Mouse (Mus musculus) kidney, adult 18-20 months (tissue): ENCODE data around the gene 4932414N04Rik.
"Not testable (repeated sequence)": the region's sequence is repeated elsewhere in the genome, so short reads cannot be mapped to it uniquely, and the experiment has no call there.

ENCODE experiments used
- DNase-seq: peaks from one replicate; pipeline ENCODE4 v3.0.0; 2021

4932414N04Rik gene

GRCm38 (mm10) chr2:68656186-68656585 lies at the start of gene 4932414N04Rik:
Gene 4932414N04Rik (plus strand): TSS chr2:68656486.
- not testable (repeated sequence) for DNase-seq

DNA sequence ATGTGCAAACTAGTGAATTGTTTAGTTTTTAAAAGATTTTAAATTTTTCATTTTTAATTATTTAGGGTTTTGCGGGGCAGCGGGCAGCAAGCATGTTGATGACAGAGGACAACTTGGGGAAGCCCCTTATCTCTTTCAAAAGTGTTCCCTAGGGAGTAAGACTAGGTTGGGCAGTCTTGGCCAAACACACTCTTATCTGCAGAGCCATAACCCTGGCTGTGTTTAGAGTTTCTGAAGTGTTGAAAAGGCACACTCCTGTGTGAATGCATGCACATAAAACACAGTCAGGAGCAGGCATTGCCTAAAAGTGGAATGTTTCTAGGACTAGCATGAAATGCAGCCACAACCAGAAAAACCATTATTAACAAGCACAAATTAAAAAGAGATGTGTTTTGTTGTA lies 75.9 kb downstream of the 4932414N04Rik start:
- no peak for DNase-seq

- peak; percentile 59 for DNase-seq
Observed at GRCm38 (mm10) chr2:68739772-68740739, 83.8 kb downstream of the 4932414N04Rik start.

- DNase-seq: no peak
Observed at GRCm38 (mm10) chr2:68744599-68744998, 88.3 kb downstream of the 4932414N04Rik start.

GRCm38 (mm10) chr2:68756179-68756578 lies 99.9 kb downstream of the 4932414N04Rik start:
- DNase-seq: no peak

GRCm38 (mm10) chr2:68756793-68757192 lies 100.5 kb downstream of the 4932414N04Rik start:
- DNase-seq: peak; percentile 43

GRCm38 (mm10) chr2:68765371-68765770 lies 109.1 kb downstream of the 4932414N04Rik start:
- no peak for DNase-seq

- no peak for DNase-seq
Observed at GRCm38 (mm10) chr2:68767186-68767890, 111.1 kb downstream of the 4932414N04Rik start.

DNA sequence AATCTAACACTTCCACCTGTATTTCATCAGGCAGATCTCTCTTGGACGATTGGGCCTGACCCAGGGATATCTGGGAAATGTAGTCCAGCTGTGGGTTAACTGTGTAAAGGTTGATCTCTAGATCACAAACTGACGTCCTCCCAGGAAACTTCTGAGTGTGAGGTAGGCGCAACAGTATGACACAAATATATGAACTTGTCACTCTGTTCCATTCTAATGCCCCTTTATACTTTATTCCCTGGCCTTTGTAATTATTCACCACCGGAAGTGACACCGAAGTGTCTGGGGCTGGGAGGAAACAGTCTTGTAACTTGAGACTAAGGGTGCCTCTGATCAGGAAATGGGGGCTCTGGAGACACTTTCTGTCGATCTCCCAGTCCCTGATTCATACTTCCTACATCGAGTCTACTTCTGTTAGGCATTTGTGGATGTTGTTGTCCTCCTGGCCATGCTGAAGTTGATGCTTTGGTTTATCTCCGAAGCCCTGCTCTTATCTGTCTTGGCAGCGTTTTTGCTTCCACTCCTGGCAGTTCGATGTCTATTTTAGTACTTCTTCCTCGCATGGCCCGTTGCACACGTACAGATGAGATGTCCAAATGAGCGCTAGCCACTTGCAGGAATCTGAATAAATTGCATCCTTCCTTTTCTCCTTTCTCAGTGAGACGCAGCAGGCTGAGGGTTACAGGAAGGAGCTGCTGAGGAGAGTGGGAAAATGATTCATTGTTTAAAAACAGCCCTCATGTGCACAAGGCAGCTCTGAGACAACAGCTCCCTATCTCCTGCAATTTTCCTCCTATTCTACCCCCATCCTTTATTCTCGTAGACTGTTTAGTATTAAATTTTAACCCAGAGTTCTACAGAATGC lies 126.2 kb downstream of the 4932414N04Rik start:
- DNase-seq: peak; percentile 43

GRCm38 (mm10) chr2:68783664-68784063 lies 127.4 kb downstream of the 4932414N04Rik start:
- not testable (repeated sequence) for DNase-seq

DNA sequence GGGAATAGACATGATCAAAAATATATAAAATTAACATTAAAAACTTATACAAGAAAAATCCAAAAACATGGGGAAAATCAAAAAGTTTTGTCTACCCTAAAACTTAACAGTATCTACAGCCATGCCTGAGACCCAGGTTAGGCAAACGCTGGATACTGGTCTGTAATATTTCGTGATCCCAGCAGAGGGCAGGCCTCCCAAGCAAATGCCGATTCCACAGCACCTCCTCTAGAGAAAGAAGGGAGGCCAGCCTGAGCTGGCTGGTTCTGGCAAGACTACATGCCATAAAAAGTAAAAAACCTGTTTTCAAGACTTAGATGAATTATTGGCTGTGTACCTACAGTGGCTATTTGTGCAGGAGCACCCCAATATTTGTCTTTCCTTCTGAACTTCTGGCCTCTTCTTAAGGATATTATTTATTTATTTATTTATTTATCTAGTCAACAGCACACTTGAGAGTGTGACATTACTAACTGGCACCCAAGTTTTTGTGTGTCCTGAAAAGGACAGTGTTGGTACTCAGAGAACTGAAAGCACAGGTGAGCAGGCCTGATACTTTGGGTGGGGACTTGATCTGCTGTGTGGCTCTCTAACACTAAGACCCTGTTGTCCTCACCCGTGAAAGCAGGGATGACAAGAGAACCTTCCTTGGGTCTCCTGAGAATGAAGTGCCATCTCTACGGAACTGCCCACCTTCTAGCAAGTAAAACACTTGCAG lies 128.6 kb downstream of the 4932414N04Rik start:
- peak; percentile 87 for DNase-seq

- DNase-seq: no peak
Observed at GRCm38 (mm10) chr2:68787161-68787675, 130.9 kb downstream of the 4932414N04Rik start.

- DNase-seq: no peak
Observed at GRCm38 (mm10) chr2:68792296-68792695, 136.0 kb downstream of the 4932414N04Rik start.

- DNase-seq: no peak
Observed at GRCm38 (mm10) chr2:68793472-68793871, 137.2 kb downstream of the 4932414N04Rik start.

GRCm38 (mm10) chr2:68794181-68794580 lies 137.9 kb downstream of the 4932414N04Rik start:
- DNase-seq: no peak

GRCm38 (mm10) chr2:68794616-68795015 lies 138.3 kb downstream of the 4932414N04Rik start:
- DNase-seq: no peak

GRCm38 (mm10) chr2:68796011-68796775 lies 139.9 kb downstream of the 4932414N04Rik start:
- DNase-seq: no peak

DNA sequence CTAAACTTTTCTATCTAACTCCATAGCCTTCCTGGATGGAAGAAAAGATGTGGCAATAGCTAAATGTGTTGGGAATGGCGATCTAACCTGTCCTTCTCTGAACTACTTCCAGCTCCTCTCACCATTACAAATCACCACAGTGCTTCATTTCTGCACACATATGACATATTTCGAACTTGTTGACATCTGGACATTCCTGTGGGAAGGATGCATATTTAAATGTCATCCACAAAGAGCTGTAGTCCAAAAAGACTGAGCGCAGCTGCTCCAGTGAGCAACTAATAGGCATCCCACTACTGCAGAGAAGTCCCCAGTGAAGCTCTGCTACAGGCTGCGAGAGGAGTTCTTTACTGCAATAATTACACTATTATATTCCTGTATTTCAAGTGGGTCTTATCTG lies 140.8 kb downstream of the 4932414N04Rik start:
- DNase-seq: no peak
